Mouse (Mus musculus) cerebellum, adult 11 months (tissue): ENCODE results near the gene 1700003F12Rik.

Experiments used
- DNase-seq: peaks from one replicate; pipeline ENCODE4 v3.0.0; 2022

Gene 1700003F12Rik

DNA sequence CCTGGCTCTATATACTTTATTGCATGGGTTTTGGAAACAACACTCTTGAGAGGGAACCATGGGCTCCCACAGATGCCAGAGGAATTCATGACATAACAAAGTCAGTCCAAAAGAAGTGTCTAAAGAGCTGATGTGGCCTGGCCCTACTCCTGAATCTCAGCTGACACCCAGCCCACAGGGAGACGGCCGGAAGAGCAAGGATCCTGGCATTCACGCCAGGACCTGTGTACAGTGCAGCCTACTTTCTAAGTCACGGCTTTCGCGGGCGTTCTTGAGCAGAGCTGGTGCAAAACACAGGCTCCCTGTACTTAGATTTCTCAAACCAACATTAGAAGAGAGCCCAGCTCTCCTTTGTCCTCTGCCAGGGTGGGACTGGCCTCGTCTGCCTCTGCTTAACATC is 33.7 kb downstream of the 1700003F12Rik start:
- no peak for DNase-seq

DNA sequence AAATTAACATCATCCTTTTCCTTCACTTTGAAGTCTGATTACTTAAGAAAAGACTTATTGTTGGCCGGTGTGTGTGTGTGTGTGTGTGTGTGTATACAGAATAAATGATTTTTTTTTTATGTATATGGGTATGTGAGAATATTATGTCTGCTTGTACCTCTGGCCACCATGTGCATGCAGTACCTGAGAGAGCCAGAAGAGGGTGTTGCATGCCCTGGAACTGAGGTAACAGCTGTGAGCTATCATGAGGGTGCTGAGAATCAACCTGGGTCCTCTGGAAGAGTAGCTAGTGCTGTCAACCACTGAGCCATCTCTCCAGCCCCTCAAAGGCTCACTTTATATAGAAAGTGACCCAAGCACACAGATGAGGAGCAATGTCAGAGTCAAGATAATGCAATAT is 34.5 kb downstream of the 1700003F12Rik start:
- no peak for DNase-seq

DNA sequence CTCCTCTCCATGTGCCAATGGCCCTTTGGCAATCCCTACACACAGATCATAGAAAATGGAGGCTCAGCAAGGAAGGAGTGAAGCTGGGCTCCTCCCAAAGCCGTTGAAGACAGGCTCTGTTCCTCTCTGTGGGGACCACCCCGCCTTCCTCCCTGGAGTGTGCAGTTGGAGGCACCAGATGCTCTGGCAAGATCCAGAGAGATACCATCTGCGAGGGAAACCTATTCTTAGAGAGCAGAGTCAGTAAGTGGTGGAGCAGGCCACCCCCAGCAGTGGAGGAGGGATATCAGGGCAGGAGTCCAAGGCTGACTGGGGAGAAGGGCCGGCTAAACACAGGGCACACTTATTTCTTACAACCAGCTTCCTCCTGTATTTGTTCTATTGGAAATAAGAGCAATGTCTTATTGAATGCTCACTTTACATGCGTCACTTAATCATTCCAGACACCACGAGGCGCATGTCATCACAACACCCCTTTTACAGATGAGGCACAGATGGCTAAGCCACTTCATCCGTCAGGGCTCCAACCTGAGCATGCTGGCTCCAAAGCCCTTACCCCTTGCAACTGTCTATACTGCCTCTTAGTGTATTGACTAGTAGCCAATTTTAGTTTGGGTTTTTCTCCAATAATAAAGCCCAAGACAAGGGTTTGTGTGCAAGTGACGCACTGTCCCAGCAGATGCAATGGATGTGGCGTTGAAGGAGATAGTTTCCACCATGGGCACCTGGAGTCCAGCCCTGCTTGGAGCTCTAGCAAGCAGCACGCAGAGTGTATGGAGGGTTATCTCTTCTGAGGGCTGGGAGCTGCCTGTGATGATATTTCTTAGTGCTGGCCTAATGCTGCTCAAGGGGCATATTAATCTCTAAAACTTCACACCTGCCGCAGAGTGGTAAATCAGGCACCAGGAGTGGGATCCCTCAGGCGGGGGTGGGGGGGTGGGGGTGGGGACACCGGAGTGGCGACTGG is 37.3 kb downstream of the 1700003F12Rik start:
- DNase-seq = peak; percentile 69

DNA sequence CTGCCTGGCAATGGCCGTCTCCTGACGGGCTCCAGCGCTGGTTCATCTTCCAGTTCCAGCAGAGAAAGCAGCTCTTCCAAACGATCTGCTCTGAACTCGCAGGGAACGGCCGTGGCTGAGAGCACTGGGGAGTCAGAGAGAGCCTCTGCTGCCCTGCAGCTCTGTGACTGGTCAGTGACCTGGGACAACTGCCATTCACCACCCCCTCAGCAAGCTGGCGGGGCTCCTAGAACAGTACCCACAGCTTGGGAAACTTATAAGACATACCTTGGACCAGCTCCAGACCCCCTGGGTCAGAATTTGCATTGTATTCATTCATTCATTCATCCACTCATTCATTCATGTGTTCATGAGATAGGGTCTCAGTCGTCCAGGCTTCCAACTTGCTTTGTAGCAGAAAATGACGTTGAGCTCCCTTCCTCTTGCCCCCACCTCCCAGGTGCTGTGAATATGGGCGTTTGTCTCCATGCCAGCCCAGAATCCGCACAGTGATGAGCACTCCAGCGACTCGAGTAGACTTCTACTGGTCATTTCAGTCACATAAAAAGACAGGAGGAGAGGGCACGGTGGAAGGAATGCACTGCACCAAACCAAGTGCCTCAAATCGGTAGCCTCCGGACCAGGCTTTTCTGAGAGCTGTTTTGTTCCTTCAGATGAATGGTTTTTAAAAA is 38.2 kb downstream of the 1700003F12Rik start:
- no peak for DNase-seq

DNA sequence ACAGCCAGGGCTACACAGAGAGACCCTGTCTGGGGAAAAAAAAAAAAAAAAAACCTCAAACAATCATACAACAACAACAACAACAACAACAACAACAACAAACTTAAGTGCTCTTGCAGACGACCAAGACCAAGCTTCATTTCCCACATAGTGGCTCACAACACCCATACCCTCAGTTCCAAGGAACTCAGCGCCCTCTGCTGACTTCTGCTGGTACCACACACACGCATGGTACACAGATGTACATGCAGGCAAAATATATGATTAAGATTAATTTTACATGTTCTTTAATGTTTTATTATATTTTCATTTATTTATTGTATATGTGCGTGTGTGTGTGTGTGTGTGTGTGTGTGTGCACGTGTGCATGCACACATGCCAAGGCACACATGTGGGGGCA is 39.5 kb downstream of the 1700003F12Rik start:
- DNase-seq = no peak

DNA sequence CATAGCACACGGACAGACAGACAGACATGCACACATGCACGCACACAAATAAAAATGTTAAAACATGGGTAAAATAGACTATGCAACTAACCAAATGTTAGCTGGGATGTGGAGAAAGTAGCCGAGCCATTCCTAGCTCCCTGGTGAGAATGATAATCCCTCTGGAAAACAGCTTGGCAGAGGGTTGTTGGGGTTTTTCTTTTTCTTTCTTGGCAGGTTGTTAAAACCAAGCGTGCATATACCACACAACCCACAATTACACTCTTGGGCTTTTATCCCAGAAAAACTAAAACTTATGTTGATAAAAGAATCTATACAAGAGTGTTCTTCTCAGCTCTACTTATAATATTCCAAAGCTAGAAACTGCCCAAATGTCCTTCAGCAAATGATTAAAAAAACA is 42.2 kb downstream of the 1700003F12Rik start:
- DNase-seq = no peak

DNA sequence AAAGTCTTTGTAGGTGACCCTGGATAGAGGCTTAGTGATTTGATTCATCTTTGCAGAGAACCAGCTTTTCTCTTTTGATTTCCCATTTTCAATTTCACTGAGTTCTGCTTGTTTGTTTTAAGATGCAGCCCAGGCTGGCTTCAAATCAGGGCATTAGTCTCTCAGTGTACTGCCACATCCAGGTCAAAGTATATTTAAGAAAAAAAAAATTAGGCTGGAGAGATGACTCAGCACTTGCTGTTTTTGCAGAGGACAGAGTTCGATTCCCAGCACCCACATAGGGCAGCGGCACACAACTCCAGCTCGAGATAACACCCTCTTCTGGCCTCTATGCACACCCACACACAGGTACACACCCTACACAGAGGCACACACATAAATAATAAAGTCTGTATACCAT is 44.4 kb downstream of the 1700003F12Rik start:
- DNase-seq = no peak

DNA sequence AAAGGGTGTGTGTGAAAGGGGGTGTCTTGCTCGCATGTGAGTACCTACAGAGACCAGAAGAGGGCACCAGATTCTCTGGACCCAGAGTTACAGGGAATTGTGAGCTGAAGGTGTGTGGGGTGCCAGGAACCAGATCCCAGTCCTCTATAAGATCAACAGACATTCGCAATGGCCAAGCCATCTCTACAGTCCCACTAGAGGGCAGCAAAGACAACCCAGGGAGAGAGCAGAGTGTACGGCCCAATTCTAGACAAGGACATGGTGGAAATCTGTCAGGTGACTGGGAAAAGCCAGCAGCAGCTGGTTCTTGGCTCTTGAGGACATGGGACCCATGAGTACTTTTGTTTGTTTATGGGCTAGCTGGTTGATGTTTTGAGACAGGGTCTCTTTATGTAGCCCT is 46.1 kb downstream of the 1700003F12Rik start:
- DNase-seq = no peak

DNA sequence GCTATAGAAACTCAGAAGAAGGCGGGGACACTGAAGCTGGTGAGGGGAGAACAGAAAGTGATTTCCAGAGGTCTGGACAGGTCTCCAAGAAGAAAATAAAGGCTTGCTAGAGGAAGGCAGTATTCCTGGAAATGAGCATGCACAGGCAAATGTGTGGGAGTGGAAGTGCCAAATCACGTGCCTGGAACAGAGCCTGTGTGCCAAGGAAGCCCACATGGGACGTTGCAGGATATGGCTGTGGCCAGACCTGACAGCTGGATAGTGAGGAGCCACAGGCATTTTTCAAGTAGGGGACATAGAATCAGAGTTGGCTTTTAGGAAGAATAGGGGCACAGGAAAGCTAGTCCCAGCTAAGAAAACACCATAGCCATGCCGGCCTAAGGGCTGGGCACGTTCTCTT is 48.9 kb downstream of the 1700003F12Rik start:
- no peak for DNase-seq

DNA sequence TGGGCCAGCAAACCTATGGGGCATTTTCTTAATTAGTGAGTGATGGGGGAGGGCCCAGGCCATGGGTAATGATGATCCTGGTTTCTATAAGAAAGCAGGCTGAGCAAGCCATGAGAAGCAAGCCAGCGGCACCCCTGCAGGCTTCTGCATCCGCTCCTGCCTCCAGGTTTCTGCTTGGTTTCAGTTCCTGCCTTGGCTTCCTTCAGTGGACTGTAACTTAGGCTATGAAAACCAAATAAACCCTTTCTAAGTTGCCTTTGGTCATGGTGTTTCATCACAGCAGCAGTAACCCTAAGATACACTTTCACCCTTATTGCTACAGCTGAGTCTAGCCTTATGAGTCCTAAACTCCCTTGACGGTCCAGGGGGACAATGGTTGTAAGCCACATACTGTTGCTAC is 50.5 kb downstream of the 1700003F12Rik start:
- DNase-seq = no peak
